Mouse (Mus musculus): ENCODE results near the gene Kifc3. TPM values are rescaled to one million over a fixed set of nuclear protein-coding genes. Genes with fewer than 3 reads are reported as not detected.
A peak's percentile ranks its signal among the peaks of the same experiment; 100 is the strongest.

Gene Kifc3
- total and polyA plus RNA-seq, 3 experiments = 10.6 to 19.1 TPM; not detected in 1

DNA sequence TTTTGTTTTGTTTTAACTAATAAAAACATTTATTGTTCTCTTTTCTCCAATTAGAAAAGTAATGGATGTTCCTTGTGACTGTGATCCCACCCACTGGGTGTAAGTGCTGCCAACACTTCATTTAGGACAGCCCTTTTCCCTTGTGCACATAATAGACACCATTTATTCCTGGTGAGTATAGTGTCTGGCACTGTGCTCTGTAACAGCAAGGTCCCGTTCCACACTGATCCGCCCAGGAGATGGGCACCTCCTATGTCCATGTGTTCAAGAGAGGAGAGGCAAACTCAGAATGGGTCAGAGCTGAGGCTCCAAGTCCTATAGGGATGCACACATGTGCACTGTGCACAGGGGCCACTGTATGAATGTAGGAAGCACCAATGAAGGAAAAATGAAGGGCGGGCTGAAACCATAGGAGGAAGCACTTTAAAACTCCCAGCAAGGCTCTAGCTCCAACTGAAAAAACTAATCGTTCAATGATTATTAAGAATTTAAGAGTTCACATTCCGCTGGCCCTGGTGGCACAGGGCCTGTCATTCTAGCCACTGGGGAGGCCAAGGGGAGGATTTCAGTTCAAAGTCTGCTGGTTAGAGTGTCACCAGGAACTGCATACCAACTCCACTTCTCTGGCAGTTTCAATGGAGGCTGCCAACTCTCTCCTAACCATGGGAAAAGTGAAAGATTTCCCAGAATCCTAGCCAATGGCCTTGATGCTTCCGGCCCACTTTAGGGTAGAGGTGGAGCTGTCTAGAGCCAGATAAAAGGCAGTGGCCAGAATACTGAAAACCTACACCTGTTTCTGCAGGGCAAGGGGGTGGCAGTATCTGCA lies 58.6 kb downstream of the Kifc3 start:
- peaks cover 2% of the 10 kb centered on the region; the same call in 1 of the 2 replicates for H3K79me2 ChIP-seq (ENCODE audit: control insufficient read depth, insufficient read depth, low read length, poor library complexity)
- no peaks in the 10 kb centered on the region for H3K27me3 ChIP-seq (ENCODE audit: control insufficient read depth in 1 of 2, insufficient read depth in 2 of 2, low read length in 2 of 2)
- peaks cover 0 to 14% of the 10 kb centered on the region in 2 experiments for H3K4me1 ChIP-seq (ENCODE audit: control insufficient read depth in 1 of 2, insufficient read depth in 2 of 2, low read length in 2 of 2)
- H3K9me3 ChIP-seq (replicated peaks; ENCODE audit: insufficient read depth, low read length) = no peaks in the 10 kb centered on the region
- no peak overlapping the region for H3K27ac ChIP-seq (ENCODE audit: control insufficient read depth, low read depth, low read length)
- H3K9ac ChIP-seq (ENCODE audit: control insufficient read depth, low read depth, low read length, poor library complexity, severe bottlenecking) = no peak overlapping the region
- TF ChIP-seq TBP (IDR thresholded peaks at IDR 0.05; ENCODE audit: low read depth, low read length) (no peak), E2F4 (IDR thresholded peaks at IDR 0.05; ENCODE audit: borderline replicate concordance, low read depth, low read length) (no peak), MEF2A (IDR thresholded peaks at IDR 0.05; ENCODE audit: extremely low read depth, insufficient replicate concordance, low read depth, low read length, poor library complexity, severe bottlenecking) (no peak), MAZ (IDR thresholded peaks at IDR 0.05; ENCODE audit: low read depth, low read length) (no peak), HCFC1 (IDR thresholded peaks at IDR 0.05; ENCODE audit: low read depth, low read length) (no peak), ZMIZ1 (IDR thresholded peaks at IDR 0.05; ENCODE audit: low read depth, low read length) (no peak), POLR2A (IDR thresholded peaks at IDR 0.05; ENCODE audit: control insufficient read depth in 1 of 2, insufficient read depth in 1 of 2, low read depth in 1 of 2, low read length in 2 of 2, poor library complexity in 1 of 2) (no peak), NRF1 (IDR thresholded peaks at IDR 0.05; ENCODE audit: insufficient read depth, low read depth, low read length, poor library complexity, severe bottlenecking) (no peak), NELFE (IDR thresholded peaks at IDR 0.05; ENCODE audit: low read depth, low read length) (no peak), USF2 (IDR thresholded peaks at IDR 0.05; ENCODE audit: borderline replicate concordance in 1 of 2, insufficient read depth in 1 of 2, low read depth in 1 of 2, low read length in 2 of 2) (no peak)
- no peak for DNase-seq (ENCODE audit: low read depth, low spot score)
- H3K36me3 ChIP-seq (ENCODE audit: control insufficient read depth in 1 of 2, insufficient read depth in 2 of 2, low read length in 2 of 2) = peaks cover 0 to 5% of the 10 kb centered on the region in 2 experiments; a peak in 1 of 4 replicates
- H3K4me3 ChIP-seq (ENCODE audit: control insufficient read depth in 1 of 2, insufficient read depth in 1 of 2, low read depth in 2 of 2, low read length in 2 of 2) = no peak overlapping the region

DNA sequence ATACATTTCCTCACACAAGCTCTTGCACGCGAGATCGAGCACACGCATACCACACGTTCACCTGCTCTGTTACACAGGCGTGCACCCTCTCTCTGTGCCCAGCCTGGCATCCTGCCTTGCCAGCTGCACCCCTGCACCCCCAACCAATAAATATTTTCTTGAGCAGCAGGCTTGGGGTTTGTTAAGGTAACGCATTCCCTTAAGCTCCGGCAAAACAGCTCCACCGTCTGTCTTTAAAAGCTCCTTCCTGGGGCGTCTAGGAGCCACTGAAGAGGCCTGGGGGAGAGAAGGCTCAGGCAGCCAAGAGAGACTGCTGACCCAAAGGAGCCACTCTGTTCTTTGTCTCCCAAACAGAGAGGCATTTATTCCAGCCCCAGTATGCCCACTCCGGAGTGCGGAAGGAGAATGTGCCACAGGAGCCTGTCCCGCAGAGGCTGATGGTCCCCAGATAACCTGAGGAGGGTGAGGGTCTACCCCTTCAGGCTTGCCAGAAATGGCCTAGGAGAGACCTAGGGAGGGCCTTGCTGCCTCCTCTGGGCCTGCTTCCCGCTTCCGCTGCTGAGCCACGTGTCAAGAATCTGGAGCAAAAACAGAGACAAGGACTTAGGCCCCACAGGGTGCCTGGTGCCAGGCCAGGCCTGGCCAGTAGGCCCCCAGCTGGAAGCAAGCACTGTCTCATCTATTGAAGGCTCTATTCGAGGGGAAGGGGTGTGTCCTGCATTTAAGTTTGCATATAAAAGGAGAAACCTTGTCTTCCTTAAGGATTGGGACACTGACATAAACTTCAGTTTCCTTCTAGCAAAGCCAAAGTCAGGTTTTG lies 59.4 kb downstream of the Kifc3 start:
- H3K27me3 ChIP-seq (ENCODE audit: control insufficient read depth in 1 of 2, insufficient read depth in 2 of 2, low read length in 2 of 2) = no peaks in the 10 kb centered on the region
- H3K36me3 ChIP-seq (ENCODE audit: control insufficient read depth in 1 of 2, insufficient read depth in 2 of 2, low read length in 2 of 2) = peaks cover 0 to 5% of the 10 kb centered on the region in 2 experiments; a peak in 1 of 4 replicates
- peak; percentile 86 for DNase-seq (ENCODE audit: low read depth, low spot score)
- peaks cover 0 to 12% of the 10 kb centered on the region in 2 experiments for H3K4me1 ChIP-seq (ENCODE audit: control insufficient read depth in 1 of 2, insufficient read depth in 2 of 2, low read length in 2 of 2)
- H3K9me3 ChIP-seq (replicated peaks; ENCODE audit: insufficient read depth, low read length) = no peaks in the 10 kb centered on the region
- peak overlapping the region; percentile 60 to 74 for H3K4me3 ChIP-seq (ENCODE audit: control insufficient read depth in 1 of 2, insufficient read depth in 1 of 2, low read depth in 2 of 2, low read length in 2 of 2)
- H3K27ac ChIP-seq (ENCODE audit: control insufficient read depth, low read depth, low read length) = no peak overlapping the region
- no peak overlapping the region; the same call in 1 of the 2 replicates for H3K9ac ChIP-seq (ENCODE audit: control insufficient read depth, low read depth, low read length, poor library complexity, severe bottlenecking)
- TF ChIP-seq MAFK (IDR thresholded peaks at IDR 0.05; ENCODE audit: borderline replicate concordance, low read depth, low read length) (no peak), MEF2A (IDR thresholded peaks at IDR 0.05; ENCODE audit: extremely low read depth, insufficient replicate concordance, low read depth, low read length, poor library complexity, severe bottlenecking) (no peak), USF2 (IDR thresholded peaks at IDR 0.05; ENCODE audit: borderline replicate concordance in 1 of 2, insufficient read depth in 1 of 2, low read depth in 1 of 2, low read length in 2 of 2) (no peak), SMC3 (IDR thresholded peaks at IDR 0.05; ENCODE audit: low read depth, low read length) (peak; percentile 72), NRF1 (IDR thresholded peaks at IDR 0.05; ENCODE audit: insufficient read depth, low read depth, low read length, poor library complexity, severe bottlenecking) (no peak), SIN3A (IDR thresholded peaks at IDR 0.05; ENCODE audit: low read length) (0 out of 2 replicates have a peak, but pooled peaks have one; percentile 3), TCF12 (IDR thresholded peaks at IDR 0.05; ENCODE audit: low read depth, low read length) (no peak), POLR2A (IDR thresholded peaks at IDR 0.05; ENCODE audit: control insufficient read depth in 1 of 2, insufficient read depth in 1 of 2, low read depth in 1 of 2, low read length in 2 of 2, poor library complexity in 1 of 2) (no peak), MAX (IDR thresholded peaks at IDR 0.05; ENCODE audit: low read length) (no peak), RAD21 (IDR thresholded peaks at IDR 0.05; ENCODE audit: low read depth, low read length) (peak; percentile 58), HCFC1 (IDR thresholded peaks at IDR 0.05; ENCODE audit: low read depth, low read length) (no peak), CTCF (IDR thresholded peaks at IDR 0.05 in 2 of 3, conservative IDR thresholded peaks at IDR 0.05 in 1 of 3; ENCODE audit: control insufficient read depth in 1 of 3, insufficient read depth in 1 of 3, low read depth in 2 of 3, low read length in 3 of 3, poor library complexity in 1 of 3, severe bottlenecking in 1 of 3) (peak; percentile 40 to 78 (median 75); a peak in 5 of 6 replicates), ZC3H11A (IDR thresholded peaks at IDR 0.05; ENCODE audit: low read depth, low read length) (peak; percentile 34; the same call in 1 of the 2 replicates), MAZ (IDR thresholded peaks at IDR 0.05; ENCODE audit: low read depth, low read length) (no peak)
- peaks cover 2% of the 10 kb centered on the region; the same call in 1 of the 2 replicates for H3K79me2 ChIP-seq (ENCODE audit: control insufficient read depth, insufficient read depth, low read length, poor library complexity)

Data from MEL (cell line).